Mouse (Mus musculus): Measurements from ENCODE around the gene Dgcr8. TPM values are rescaled to one million over a fixed set of nuclear protein-coding genes. Genes with fewer than 3 reads are reported as not detected.

Dgcr8 gene
- polyA plus RNA-seq, 1 experiment: 21.9 TPM

- no peak for TF ChIP-seq POLR2A (IDR thresholded peaks at IDR 0.05; ENCODE audit: low read depth, low read length)
- TF ChIP-seq CTCF (IDR thresholded peaks at IDR 0.05; ENCODE audit: extremely low read depth, insufficient read depth, insufficient read length, insufficient replicate concordance): no peak
Measured at GRCm38 (mm10) chr16:18213689-18214088, 75.4 kb downstream of the Dgcr8 start.

DNA sequence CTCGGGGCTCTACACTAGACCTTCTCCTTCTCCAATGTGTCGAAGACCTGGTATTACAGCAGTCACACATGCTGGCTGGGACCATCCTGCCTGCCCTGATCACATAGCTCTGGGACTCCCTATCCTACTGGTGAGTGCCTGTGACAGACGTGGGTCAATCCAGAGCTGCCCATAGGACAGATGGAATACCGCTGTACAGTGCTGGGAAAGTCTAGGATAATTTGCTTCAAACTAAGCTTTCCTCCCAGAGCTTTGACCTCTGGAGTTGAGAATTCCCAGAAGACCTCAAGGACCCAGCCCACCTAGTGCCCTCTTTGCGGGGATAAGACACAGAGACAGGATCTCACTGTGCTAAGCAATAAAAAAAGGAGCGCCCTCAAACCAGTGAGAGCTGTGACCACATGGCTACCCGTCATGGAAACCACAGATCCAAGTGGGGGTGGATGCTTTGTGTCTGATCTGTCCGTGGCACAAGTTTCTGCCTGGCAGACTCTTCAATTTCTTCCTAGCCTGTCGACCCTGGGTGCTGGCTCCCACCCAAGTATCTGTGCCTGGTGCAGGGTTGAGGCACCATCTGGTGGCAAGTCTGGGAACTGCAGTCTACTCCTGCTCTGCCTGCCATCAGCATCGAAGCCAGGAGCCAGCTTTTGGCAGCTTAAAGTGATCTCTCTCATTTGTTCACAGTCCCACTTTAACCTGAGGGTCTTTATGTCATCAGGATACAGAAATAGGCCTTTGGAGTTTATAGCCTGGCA, 77.5 kb downstream of the Dgcr8 start:
- Histone ChIP-seq H3K4me1 (ENCODE audit: control insufficient read depth, insufficient read depth, insufficient read length) (no peaks in the 10 kb centered on the region), H3K27ac (ENCODE audit: insufficient read depth, low read length) (no peak overlapping the region), H3K27me3 (ENCODE audit: control insufficient read depth, insufficient read depth, low read length) (no peaks in the 10 kb centered on the region), H3K4me3 (ENCODE audit: extremely low read depth, insufficient read depth, insufficient read length) (no peak overlapping the region), H3K36me3 (ENCODE audit: control insufficient read depth, insufficient read depth, low read length) (no peaks in the 10 kb centered on the region)
- WGBS: 42% methylated on average over 10 of the region's 10 CpGs
- DNase-seq (ENCODE audit: low read depth in 1 of 2, low spot score in 2 of 2): peak in 1 of 2 experiments; percentile 68
- TF ChIP-seq CTCF (IDR thresholded peaks at IDR 0.05; ENCODE audit: extremely low read depth, insufficient read depth, insufficient read length, insufficient replicate concordance): peak; percentile 87
- TF ChIP-seq POLR2A (IDR thresholded peaks at IDR 0.05; ENCODE audit: low read depth, low read length): no peak

More at GRCm38 (mm10) chr16:18213689-18214088, 75.4 kb downstream of the Dgcr8 start:
- no peak for DNase-seq (ENCODE audit: low read depth in 1 of 2, low spot score in 2 of 2)
- Histone ChIP-seq H3K27ac (ENCODE audit: insufficient read depth, low read length) (no peak overlapping the region), H3K36me3 (ENCODE audit: control insufficient read depth, insufficient read depth, low read length) (no peaks in the 10 kb centered on the region), H3K4me1 (ENCODE audit: control insufficient read depth, insufficient read depth, insufficient read length) (no peaks in the 10 kb centered on the region), H3K27me3 (ENCODE audit: control insufficient read depth, insufficient read depth, low read length) (no peaks in the 10 kb centered on the region), H3K4me3 (ENCODE audit: extremely low read depth, insufficient read depth, insufficient read length) (no peak overlapping the region)
- 72% methylated on average over 6 of the region's 6 CpGs for WGBS

GRCm38 (mm10) chr16:18210701-18211416, 78.2 kb downstream of the Dgcr8 start:
- TF ChIP-seq POLR2A (IDR thresholded peaks at IDR 0.05; ENCODE audit: low read depth, low read length): no peak
- TF ChIP-seq CTCF (IDR thresholded peaks at IDR 0.05; ENCODE audit: extremely low read depth, insufficient read depth, insufficient read length, insufficient replicate concordance): peak; percentile 47; the same call in 1 of the 2 replicates
- peak in 1 of 2 experiments; percentile 53 for DNase-seq (ENCODE audit: low read depth in 1 of 2, low spot score in 2 of 2)
- Histone ChIP-seq H3K4me1 (ENCODE audit: control insufficient read depth, insufficient read depth, insufficient read length) (no peaks in the 10 kb centered on the region), H3K27me3 (ENCODE audit: control insufficient read depth, insufficient read depth, low read length) (no peaks in the 10 kb centered on the region), H3K36me3 (ENCODE audit: control insufficient read depth, insufficient read depth, low read length) (no peaks in the 10 kb centered on the region), H3K4me3 (ENCODE audit: extremely low read depth, insufficient read depth, insufficient read length) (no peak overlapping the region), H3K27ac (ENCODE audit: insufficient read depth, low read length) (no peak overlapping the region)
- 12% methylated on average over 8 of the region's 8 CpGs for WGBS

Other genes with a start within 250 kb of the Dgcr8 start
- gene Dgcr6, start 236.4 kb downstream of the Dgcr8 start, polyA plus RNA-seq (2012; rRNA removed): 17.6 and 20.3 TPM in 2 replicates
- gene Prodh, start 199.0 kb downstream of the Dgcr8 start, polyA plus RNA-seq (2012; rRNA removed): 11.3 and 13.1 TPM in 2 replicates
- 10.2 and 10.9 TPM in 2 replicates for gene Rtn4r, start 161.6 kb downstream of the Dgcr8 start, polyA plus RNA-seq (2012; rRNA removed)
- gene Ccdc188, start 71.4 kb downstream of the Dgcr8 start, polyA plus RNA-seq (2012; rRNA removed): not detected in 2 replicates
- gene Zdhhc8, start 54.1 kb downstream of the Dgcr8 start, polyA plus RNA-seq (2012; rRNA removed): 52.3 and 72.4 TPM in 2 replicates
- 56.2 and 65.4 TPM in 2 replicates for gene Trmt2a, start 40.6 kb downstream of the Dgcr8 start, polyA plus RNA-seq (2012; rRNA removed)
- 51.8 and 53.6 TPM in 2 replicates for gene Ranbp1, start 40.5 kb downstream of the Dgcr8 start, polyA plus RNA-seq (2012; rRNA removed)
- not detected in 2 replicates for gene Gm49776, start 30.9 kb downstream of the Dgcr8 start, polyA plus RNA-seq (2012; rRNA removed)
- gene Tango2, start 58.9 kb upstream of the Dgcr8 start, polyA plus RNA-seq (2012; rRNA removed): 29.4 and 31.1 TPM in 2 replicates
- 55.9 and 57.1 TPM in 2 replicates for gene Arvcf, start 58.9 kb upstream of the Dgcr8 start, polyA plus RNA-seq (2012; rRNA removed)
- gene Txnrd2, start 137.1 kb upstream of the Dgcr8 start, polyA plus RNA-seq (2012; rRNA removed): 22.3 and 29.0 TPM in 2 replicates
- gene Comt, start 137.6 kb upstream of the Dgcr8 start, polyA plus RNA-seq (2012; rRNA removed): 64.7 and 87.1 TPM in 2 replicates
- 11.3 and 15.4 TPM in 2 replicates for gene Gnb1l, start 209.5 kb upstream of the Dgcr8 start, polyA plus RNA-seq (2012; rRNA removed)
- gene Rtl10, start 209.7 kb upstream of the Dgcr8 start, polyA plus RNA-seq (2012; rRNA removed): 6.2 and 8.0 TPM in 2 replicates